Mouse (Mus musculus) left cerebral cortex, adult 18-20 months (tissue): ENCODE results near the gene Cdpf1. TPM values are rescaled to one million over a fixed set of nuclear protein-coding genes. Genes with fewer than 3 reads are reported as not detected.

Source experiments
- DNase-seq, 2 experiments: peaks; one replicate each; pipeline ENCODE4 v3.0.0; 2021 to 2022; ENCODE audit warnings: low spot score in 2 of 2, mixed read lengths in 1 of 2
- total RNA-seq, 2 experiments: library from RNA; stranded (reverse); gene quantifications; 2 replicates each; pipeline ENCODE4 v1.2.3; 2021

Gene Cdpf1
- total RNA-seq, 2 experiments from 2014 or later: 19.3 to 21.3 TPM

DNA sequence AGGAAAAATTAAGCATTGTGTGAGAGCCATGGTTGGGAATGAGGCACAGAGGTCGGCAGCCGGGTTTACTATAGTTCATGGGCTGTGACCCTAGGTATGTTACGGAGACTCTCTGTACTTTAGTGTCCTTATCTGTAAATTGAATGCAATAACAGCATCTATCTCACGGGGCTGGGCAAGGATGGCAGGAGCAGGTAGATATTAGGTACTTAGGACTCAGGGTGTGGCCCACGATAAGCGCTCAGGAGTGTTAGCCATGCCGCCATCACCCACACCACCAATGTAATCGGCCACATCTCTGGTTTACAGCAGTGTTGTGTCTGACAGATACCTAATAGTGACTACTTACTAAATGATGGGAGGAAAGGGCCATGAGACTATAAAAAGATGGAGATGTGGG lies 42.5 kb downstream of the Cdpf1 start:
- no peak for DNase-seq

DNA sequence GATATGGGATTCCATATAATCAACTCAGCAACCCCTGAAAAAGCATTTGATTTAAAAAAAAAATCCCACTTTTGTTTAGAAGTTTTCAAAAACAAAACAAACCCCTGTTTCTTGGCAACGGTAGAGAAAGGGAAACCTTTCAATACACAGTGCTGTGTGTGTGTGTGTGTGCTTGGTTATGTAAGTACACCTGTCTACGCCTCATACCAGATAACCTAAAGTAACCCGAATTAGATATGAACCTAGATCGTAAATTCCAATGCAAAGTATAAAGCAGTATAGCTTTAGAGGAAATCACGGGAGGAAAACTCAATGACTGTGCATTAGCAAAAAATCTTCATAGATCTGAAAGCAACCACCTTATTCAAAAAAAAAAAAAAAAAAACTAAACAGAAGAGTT lies 44.8 kb downstream of the Cdpf1 start:
- no peak for DNase-seq

GRCm38 (mm10) chr15:85765022-85765421 lies 46.5 kb downstream of the Cdpf1 start:
- DNase-seq: no peak

DNA sequence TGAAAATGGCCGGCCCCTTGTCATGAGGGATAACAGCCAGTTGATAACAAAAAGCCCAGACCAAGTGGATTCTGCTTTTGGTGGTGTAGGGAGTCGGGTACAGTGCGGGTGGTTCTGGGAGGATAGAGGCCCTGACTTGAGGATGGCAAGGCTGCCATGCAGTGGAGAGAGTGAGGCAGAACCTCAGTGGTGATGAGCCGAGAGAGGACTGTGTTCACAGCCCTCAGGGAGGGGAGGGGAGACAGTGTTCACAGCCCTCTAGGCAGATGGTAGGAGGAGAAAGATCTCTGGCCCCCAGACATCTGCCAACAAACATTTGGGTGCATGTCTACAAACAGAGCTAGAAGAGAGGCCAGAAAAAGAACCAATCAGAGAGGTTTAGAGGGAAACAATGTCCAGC lies 48.7 kb downstream of the Cdpf1 start:
- DNase-seq: no peak

- no peak for DNase-seq
These were observed 53.7 kb downstream of the Cdpf1 start for GRCm38 (mm10) chr15:85757768-85758167.

Other genes starting within 250 kb of the Cdpf1 start
- 10 to 100 TPM; 32.9 to 37.5 TPM for gene Wnt7b, start 229.2 kb downstream of the Cdpf1 start, total RNA-seq
- gene Ppara, start 76.7 kb downstream of the Cdpf1 start, total RNA-seq: 1 to 10 TPM; 3.2 to 4.1 TPM
- gene Pkdrej, start 10.0 kb upstream of the Cdpf1 start, total RNA-seq: 1 to 10 TPM in 1 of 2 experiments, under 1 TPM in 1; 0.94 to 1.0 TPM
- 1 to 10 TPM; 5.7 to 9.0 TPM for gene Ttc38, start 20.6 kb upstream of the Cdpf1 start, total RNA-seq
- under 1 TPM; 0.14 to 0.28 TPM for gene Gtse1, start 48.0 kb upstream of the Cdpf1 start, total RNA-seq
- gene Trmu, start 67.6 kb upstream of the Cdpf1 start, total RNA-seq: 10 to 100 TPM; 21.9 to 28.3 TPM
- gene Celsr1, start 222.1 kb upstream of the Cdpf1 start, total RNA-seq: 1 to 10 TPM; 4.3 to 5.3 TPM
- 10 to 100 TPM; 44.2 to 49.4 TPM for gene Gramd4, start 246.0 kb upstream of the Cdpf1 start, total RNA-seq